Mouse (Mus musculus) liver, postnatal 0 days (tissue): ENCODE results near the gene Grid2ip. TPM values are rescaled to one million over a fixed set of nuclear protein-coding genes. Genes with fewer than 3 reads are reported as not detected.
A peak's percentile ranks its signal among the peaks of the same experiment; 100 is the strongest.

ENCODE experiments used
- ATAC-seq: fragments of 200-750 bp; cut with Nextera tagmentation; 2 replicates; pipeline ENCODE4 v1.8.0; 2017; ENCODE audit warnings: mild to moderate bottlenecking, moderate library complexity
- DNase-seq: peaks from one replicate; pipeline ENCODE4 v3.0.0-alpha.2; 2016
- H3K27ac ChIP-seq: fragments of 300-500 bp; sonication (generic); 2 replicates; pipeline ENCODE4 v1.5.1; 2014; ENCODE audit warnings: antibody characterized with exemption, moderate library complexity, mild to moderate bottlenecking, low read depth
- H3K27me3 ChIP-seq: fragments of 300-500 bp; sonication (generic); 2 replicates; pipeline ENCODE4 v1.6.1; 2014; ENCODE audit warnings: low read length, control low read depth, mixed read lengths; ENCODE audit not compliant: insufficient read depth
- H3K36me3 ChIP-seq: fragments of 300-500 bp; sonication (generic); replicated peaks from 2 replicates; pipeline ENCODE4 v1.6.1; 2014; ENCODE audit warnings: mild to moderate bottlenecking, control low read depth, low read length, moderate library complexity, mixed read lengths; ENCODE audit not compliant: insufficient read depth
- H3K4me1 ChIP-seq: fragments of 300-500 bp; sonication (generic); 2 replicates; pipeline ENCODE4 v1.6.1; 2014; ENCODE audit warnings: antibody characterized with exemption, mild to moderate bottlenecking, control low read depth; ENCODE audit not compliant: insufficient read depth
- H3K4me2 ChIP-seq: fragments of 300-500 bp; sonication (generic); 2 replicates; pipeline ENCODE4 v1.6.1; 2014; ENCODE audit warnings: low read depth, mild to moderate bottlenecking, low read length, moderate library complexity, mixed read lengths
- H3K4me3 ChIP-seq: fragments of 300-500 bp; sonication (generic); 2 replicates; pipeline ENCODE4 v1.5.1; 2014; ENCODE audit warnings: low read depth, low read length
- H3K9ac ChIP-seq: fragments of 300-500 bp; sonication (generic); replicated peaks from 2 replicates; pipeline ENCODE4 v1.6.1; 2014; ENCODE audit warnings: mild to moderate bottlenecking, moderate library complexity
- H3K9me3 ChIP-seq: fragments of 300-500 bp; sonication (generic); 2 replicates; pipeline ENCODE4 v1.6.1; 2016; ENCODE audit warnings: mild to moderate bottlenecking, control low read depth, low read length, mixed read lengths
- CTCF ChIP-seq: sonication (generic); IDR thresholded peaks from 2 replicates; pipeline ENCODE4 v1.5.1; 2016; ENCODE audit warnings: antibody characterized with exemption, low read depth
- EP300 ChIP-seq: IDR thresholded peaks from 2 replicates; pipeline ENCODE4 v1.6.1; 2016; ENCODE audit warnings: antibody characterized with exemption, low read depth, mild to moderate bottlenecking
- whole genome bisulfite sequencing: fragments of 180-500 bp; shearing (Covaris S2); extraction: QIAGEN DNeasy Blood & Tissue Kit; methylation state at CpG from one replicate; pipeline ENCODE4 v1.1.7; 2014; ENCODE audit not compliant: insufficient replicate concordance; 5-methylcytosine and 5-hydroxymethylcytosine counted together
- polyA plus RNA-seq: library from polyadenylated mRNA; unstranded; fragments of >200 nt; fragmentation: Nextera tagmentation; extraction: Ambion mirVana; gene quantifications from 2 replicates; pipeline ENCODE4 v1.2.1, GENCODE M21; 2015

Grid2ip gene
- polyA plus RNA-seq, 1 experiment from 2014 or later = not detected

GRCm38 (mm10) chr5:143360000-143360399, 2.9 kb downstream of the Grid2ip start:
- DNase-seq (peak; percentile 37), ATAC-seq (no peak)
- peaks cover 9% of the 10 kb centered on the region; the same call in 1 of the 2 replicates for H3K4me1 ChIP-seq
- no peak overlapping the region for H3K4me2 ChIP-seq
- TF ChIP-seq CTCF (peak; percentile 70), EP300 (no peak)
- no peak overlapping the region for H3K9ac ChIP-seq
- no peaks in the 10 kb centered on the region for H3K9me3 ChIP-seq
- H3K27ac ChIP-seq = no peak overlapping the region
- no peak overlapping the region for H3K4me3 ChIP-seq
- WGBS = 63% methylated on average over 5 of the region's 5 CpGs
- H3K36me3 ChIP-seq = no peaks in the 10 kb centered on the region
- H3K27me3 ChIP-seq = peaks cover 55% of the 10 kb centered on the region

- no peak overlapping the region for H3K4me3 ChIP-seq
- H3K27ac ChIP-seq = no peak overlapping the region
- ATAC-seq (no peak), DNase-seq (no peak)
- peaks cover 62% of the 10 kb centered on the region for H3K27me3 ChIP-seq
- H3K9ac ChIP-seq = no peak overlapping the region
- H3K9me3 ChIP-seq = no peaks in the 10 kb centered on the region
- peaks cover 9% of the 10 kb centered on the region; the same call in 1 of the 2 replicates for H3K4me1 ChIP-seq
- H3K4me2 ChIP-seq = no peak overlapping the region
- TF ChIP-seq CTCF (no peak), EP300 (no peak)
- H3K36me3 ChIP-seq = no peaks in the 10 kb centered on the region
- 68% methylated on average over 7 of the region's 7 CpGs for WGBS
Measured at GRCm38 (mm10) chr5:143361428-143361827, 4.3 kb downstream of the Grid2ip start.

GRCm38 (mm10) chr5:143363678-143364615, 6.8 kb downstream of the Grid2ip start:
- peaks cover 9% of the 10 kb centered on the region; the same call in 1 of the 2 replicates for H3K4me1 ChIP-seq
- DNase-seq = no peak
- H3K27ac ChIP-seq = no peak overlapping the region
- H3K4me2 ChIP-seq = peak overlapping the region; percentile 72
- H3K27me3 ChIP-seq = peaks cover 51% of the 10 kb centered on the region
- peak overlapping the region; percentile 39 for H3K4me3 ChIP-seq
- 2% methylated on average over 45 of the region's 47 CpGs for WGBS
- TF ChIP-seq CTCF = no peak
- no peak for TF ChIP-seq EP300
- no peaks in the 10 kb centered on the region for H3K36me3 ChIP-seq
- peak; percentile 31; the same call in 1 of the 2 replicates for ATAC-seq
- 0 out of 2 replicates have a peak overlapping the region, but pooled peaks have one; percentile 6 for H3K9ac ChIP-seq
- no peaks in the 10 kb centered on the region for H3K9me3 ChIP-seq

GRCm38 (mm10) chr5:143367931-143368330, 10.8 kb downstream of the Grid2ip start:
- DNase-seq = no peak
- H3K4me2 ChIP-seq = no peak overlapping the region
- 62% methylated on average over 3 of the region's 3 CpGs for WGBS
- ATAC-seq = no peak
- no peaks in the 10 kb centered on the region for H3K9me3 ChIP-seq
- no peak overlapping the region for H3K27ac ChIP-seq
- no peaks in the 10 kb centered on the region for H3K36me3 ChIP-seq
- no peak for TF ChIP-seq EP300
- TF ChIP-seq CTCF = no peak
- H3K27me3 ChIP-seq = peaks cover 76% of the 10 kb centered on the region
- no peak overlapping the region for H3K4me3 ChIP-seq
- no peak overlapping the region for H3K9ac ChIP-seq
- H3K4me1 ChIP-seq = peaks cover 10% of the 10 kb centered on the region

- H3K4me3 ChIP-seq = 0 out of 2 replicates have a peak overlapping the region, but pooled peaks have one; percentile 4
Measured at GRCm38 (mm10) chr5:143369611-143370255, 12.6 kb downstream of the Grid2ip start.

More at GRCm38 (mm10) chr5:143369611-143370255, 12.6 kb downstream of the Grid2ip start:
- 2% methylated on average over 34 of the region's 36 CpGs for WGBS
- Histone ChIP-seq H3K4me2 (0 out of 2 replicates have a peak overlapping the region, but pooled peaks have one; percentile 13), H3K4me1 (peaks cover 3% of the 10 kb centered on the region; the same call in 1 of the 2 replicates), H3K27ac (no peak overlapping the region), H3K36me3 (no peaks in the 10 kb centered on the region), H3K9me3 (no peaks in the 10 kb centered on the region), H3K27me3 (peaks cover 74% of the 10 kb centered on the region), H3K9ac (no peak overlapping the region)
- no peak for ATAC-seq
- TF ChIP-seq CTCF (no peak), EP300 (no peak)
- no peak for DNase-seq
